Mouse (Mus musculus) ES-E14 (cell line): Measurements from ENCODE around the gene Qpctl.

Experiments used
- CHD2 ChIP-seq: IDR thresholded peaks from 2 replicates; pipeline ENCODE4 v1.6.1; 2014; ENCODE audit warnings: mild to moderate bottlenecking, low read depth, low read length, inconsistent platforms
- HCFC1 ChIP-seq: IDR thresholded peaks from 2 replicates; pipeline ENCODE4 v1.6.1; 2012; ENCODE audit warnings: low read length, inconsistent platforms, borderline replicate concordance; ENCODE audit not compliant: insufficient read depth
- MAFK ChIP-seq: IDR thresholded peaks from 2 replicates; pipeline ENCODE4 v1.6.1; 2014; ENCODE audit warnings: mild to moderate bottlenecking, low read depth, low read length, inconsistent platforms; ENCODE audit not compliant: insufficient read depth
- ZC3H11A ChIP-seq: IDR thresholded peaks from 2 replicates; pipeline ENCODE4 v1.6.1; 2012; ENCODE audit warnings: low read depth, mild to moderate bottlenecking, inconsistent platforms, low read length, borderline replicate concordance
- ZNF384 ChIP-seq: IDR thresholded peaks from 2 replicates; pipeline ENCODE4 v1.6.1; 2012; ENCODE audit warnings: low read depth, low read length, inconsistent platforms

DNA sequence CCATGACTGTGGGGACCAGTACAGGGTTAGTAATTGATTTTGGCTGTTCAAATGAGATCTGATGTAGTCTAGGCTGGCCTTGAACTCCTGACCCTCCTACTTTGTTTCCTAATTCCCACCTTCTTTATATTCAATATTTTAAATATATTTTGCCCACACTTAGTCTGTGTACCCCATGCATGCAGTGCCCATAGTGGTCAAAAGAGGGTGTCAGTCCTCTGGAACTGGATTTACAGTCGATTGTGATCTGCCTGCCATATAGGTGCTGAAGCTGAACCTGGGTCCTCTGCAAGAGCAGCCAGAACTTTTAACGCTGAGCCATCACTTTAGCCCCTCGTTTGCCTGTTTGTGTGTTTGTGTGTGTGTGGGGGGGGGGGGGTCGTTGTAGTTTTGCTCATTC lies 18.4 kb downstream of the Qpctl start:
- TF ChIP-seq CHD2 (no peak), ZC3H11A (no peak), ZNF384 (no peak), HCFC1 (no peak), MAFK (peak; percentile 54; the same call in 1 of the 2 replicates)
